Mouse (Mus musculus): ENCODE results near the gene Mobp. TPM values are rescaled to one million over a fixed set of nuclear protein-coding genes. Genes with fewer than 3 reads are reported as not detected.
A peak's percentile ranks its signal among the peaks of the same experiment; 100 is the strongest.
"Not testable (repeated sequence)": the region's sequence is repeated elsewhere in the genome, so short reads cannot be mapped to it uniquely, and the experiment has no call there.

The Mobp gene
- polyA plus RNA-seq (2012; rRNA removed), result 0.49 and 0.79 TPM in 2 replicates

DNA sequence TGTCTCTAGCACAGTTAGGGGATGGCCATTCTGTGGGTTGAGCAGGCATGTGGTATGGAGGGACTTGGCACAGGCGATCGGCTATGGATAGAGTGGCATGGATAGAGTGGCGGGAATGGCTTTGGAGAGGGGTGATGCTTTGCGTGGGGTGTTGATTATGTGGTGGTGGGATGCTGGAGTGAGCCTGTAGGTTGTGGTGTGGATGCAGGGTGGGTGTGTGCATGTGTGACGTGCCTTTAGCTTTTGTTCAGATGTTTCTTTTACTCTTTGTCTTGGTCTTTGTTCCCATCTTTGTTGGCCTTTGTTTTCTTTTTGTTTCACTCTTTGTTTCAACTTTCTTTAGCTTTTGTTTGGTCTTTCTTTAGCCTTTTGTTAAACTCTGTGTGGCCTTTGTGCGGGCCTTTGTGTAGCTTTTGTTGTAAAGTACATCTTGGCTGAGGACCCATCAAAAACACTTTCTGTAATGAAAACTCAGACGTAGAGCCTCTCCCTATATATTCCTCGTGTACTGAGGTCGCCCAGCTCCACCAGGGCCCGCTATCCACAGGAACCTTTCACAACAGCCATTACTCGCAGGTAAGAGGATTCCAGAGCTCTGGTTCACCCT is at the start of gene Mobp:
Gene Mobp (plus strand): TSS at position 486 of the 607 bp plus-strand sequence.
- Histone ChIP-seq H3K27me3 (ENCODE audit: control insufficient read depth, insufficient read depth, low read length) (no peaks in the 10 kb centered on the region), H3K27ac (ENCODE audit: control insufficient read depth, insufficient read depth, low read depth, low read length) (no peak within 1 kb of the TSS)
- no peak for TF ChIP-seq CTCF (IDR thresholded peaks at IDR 0.05; ENCODE audit: control insufficient read depth, insufficient read depth, insufficient replicate concordance, low read depth, low read length)
- TF ChIP-seq POLR2A (IDR thresholded peaks at IDR 0.05; ENCODE audit: control insufficient read depth, low read depth, low read length), result no peak

DNA sequence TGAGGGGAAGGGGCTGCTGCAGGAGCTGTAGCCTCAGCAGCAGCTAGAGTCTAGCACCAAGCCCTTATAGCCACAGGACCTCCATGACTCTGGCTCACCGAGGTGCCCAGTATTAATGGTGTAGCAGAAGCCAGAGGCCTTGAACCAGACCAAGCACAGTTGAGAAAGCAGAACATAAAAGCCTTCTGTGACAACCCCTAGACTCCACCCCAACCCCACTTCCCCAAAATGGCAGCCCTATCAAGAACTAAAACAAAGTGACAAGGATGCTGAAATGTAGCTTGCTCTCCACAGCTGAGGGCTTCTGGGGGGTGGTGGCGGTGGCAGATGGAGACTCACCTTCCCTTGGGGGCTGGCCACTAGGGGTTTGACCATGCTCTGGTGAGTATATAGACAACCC is 48.3 kb upstream of the Mobp start:
- TF ChIP-seq POLR2A (IDR thresholded peaks at IDR 0.05; ENCODE audit: control insufficient read depth, low read depth, low read length) (no peak), CTCF (IDR thresholded peaks at IDR 0.05; ENCODE audit: control insufficient read depth, insufficient read depth, insufficient replicate concordance, low read depth, low read length) (no peak)

More for the DNA sequence above, at the start of gene Mobp:
- no peak within 1 kb of the TSS for H3K4me3 ChIP-seq (ENCODE audit: control insufficient read depth, low read depth, low read length)
- H3K4me1 ChIP-seq (ENCODE audit: control insufficient read depth, insufficient read depth, low read length), result no peaks in the 10 kb centered on the region
- H3K36me3 ChIP-seq (ENCODE audit: control insufficient read depth, insufficient read depth, low read length), result no peaks in the 10 kb centered on the region

DNA sequence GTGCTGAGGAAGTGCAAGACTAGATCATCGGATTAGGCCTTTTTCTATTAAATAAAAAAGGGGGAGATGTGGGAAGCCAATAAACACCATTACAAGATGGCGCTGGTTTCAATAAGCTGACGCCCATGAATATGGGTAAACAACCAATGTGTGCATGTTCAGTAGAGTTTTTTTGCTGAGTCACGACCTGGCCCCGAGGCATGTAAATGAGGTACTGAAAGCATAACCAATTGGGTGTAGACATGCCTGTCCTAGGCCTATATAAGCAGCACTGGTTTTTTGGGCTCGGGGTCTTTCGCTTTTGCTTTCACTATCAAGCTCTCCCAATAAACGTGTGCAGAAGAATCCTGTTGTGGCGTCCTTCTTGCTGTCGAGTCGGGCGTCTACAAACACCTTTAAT is 40.6 kb upstream of the Mobp start:
- H3K36me3 ChIP-seq (ENCODE audit: control insufficient read depth, insufficient read depth, low read length); H3K27ac ChIP-seq (ENCODE audit: control insufficient read depth, insufficient read depth, low read depth, low read length); H3K4me1 ChIP-seq (ENCODE audit: control insufficient read depth, insufficient read depth, low read length); H3K4me3 ChIP-seq (ENCODE audit: control insufficient read depth, low read depth, low read length); H3K27me3 ChIP-seq (ENCODE audit: control insufficient read depth, insufficient read depth, low read length): not testable (repeated sequence)

More for the DNA sequence above, 48.3 kb upstream of the Mobp start:
- no peaks in the 10 kb centered on the region for H3K36me3 ChIP-seq (ENCODE audit: control insufficient read depth, insufficient read depth, low read length)
- no peak overlapping the region for H3K4me3 ChIP-seq (ENCODE audit: control insufficient read depth, low read depth, low read length)
- peaks cover 5% of the 10 kb centered on the region for H3K4me1 ChIP-seq (ENCODE audit: control insufficient read depth, insufficient read depth, low read length)
- H3K27me3 ChIP-seq (ENCODE audit: control insufficient read depth, insufficient read depth, low read length), result no peaks in the 10 kb centered on the region
- H3K27ac ChIP-seq (ENCODE audit: control insufficient read depth, insufficient read depth, low read depth, low read length), result no peak overlapping the region

GRCm38 (mm10) chr9:120110211-120111018 is 39.1 kb upstream of the Mobp start, which contains the start of gene Slc25a38:
Gene Slc25a38 (plus strand): TSS chr9:120110374.
- Histone ChIP-seq H3K27ac (ENCODE audit: control insufficient read depth, insufficient read depth, low read depth, low read length) (peak within 1 kb of the TSS; percentile 99), H3K4me3 (ENCODE audit: control insufficient read depth, low read depth, low read length) (peak within 1 kb of the TSS; percentile 100), H3K36me3 (ENCODE audit: control insufficient read depth, insufficient read depth, low read length) (no peaks in the 10 kb centered on the region), H3K4me1 (ENCODE audit: control insufficient read depth, insufficient read depth, low read length) (peaks cover 10% of the 10 kb centered on the region; the same call in 1 of the 2 replicates), H3K27me3 (ENCODE audit: control insufficient read depth, insufficient read depth, low read length) (no peaks in the 10 kb centered on the region)
- TF ChIP-seq POLR2A (IDR thresholded peaks at IDR 0.05; ENCODE audit: control insufficient read depth, low read depth, low read length) (peak; percentile 78), CTCF (IDR thresholded peaks at IDR 0.05; ENCODE audit: control insufficient read depth, insufficient read depth, insufficient replicate concordance, low read depth, low read length) (peak; percentile 90)

DNA sequence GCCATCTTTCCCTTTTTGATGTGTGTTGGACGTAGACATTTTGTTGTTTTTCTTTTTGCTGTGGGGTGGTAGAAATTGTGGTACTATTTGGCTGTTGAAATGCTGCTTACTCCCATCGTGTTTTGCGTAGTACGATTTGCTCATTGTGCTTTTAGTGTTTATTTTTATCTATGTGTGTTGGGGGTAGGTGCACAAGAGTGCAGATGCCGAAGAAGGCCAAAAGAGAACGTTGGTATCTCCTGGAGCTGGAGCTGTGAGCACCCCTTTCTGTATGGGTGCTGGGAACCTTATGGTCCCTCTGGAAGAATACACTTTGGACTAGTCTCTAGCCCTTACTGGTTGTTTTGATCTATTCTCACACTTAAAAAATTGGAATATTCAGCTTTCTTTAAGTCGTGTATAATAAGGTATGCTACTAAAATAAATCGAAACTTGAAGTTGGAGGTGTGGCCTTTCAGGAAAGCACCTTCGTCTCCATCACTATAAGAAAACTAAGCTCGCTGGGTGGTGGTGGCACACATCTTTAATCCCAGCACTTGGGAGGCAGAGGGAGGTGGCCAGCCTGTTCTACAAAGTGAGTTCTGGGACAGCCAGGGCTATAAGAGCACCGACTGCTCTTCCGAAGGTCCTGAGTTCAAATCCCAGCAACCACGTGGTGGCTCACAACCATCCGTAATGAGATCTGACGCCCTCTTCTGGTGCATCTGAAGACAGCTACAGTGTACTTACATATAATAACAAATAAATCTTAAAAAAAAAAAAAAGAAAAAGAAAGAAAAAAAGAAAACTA is 38.2 kb upstream of the Mobp start:
- Histone ChIP-seq H3K27ac (ENCODE audit: control insufficient read depth, insufficient read depth, low read depth, low read length) (peak overlapping the region; percentile 99), H3K4me3 (ENCODE audit: control insufficient read depth, low read depth, low read length) (peak overlapping the region; percentile 100), H3K36me3 (ENCODE audit: control insufficient read depth, insufficient read depth, low read length) (no peaks in the 10 kb centered on the region), H3K4me1 (ENCODE audit: control insufficient read depth, insufficient read depth, low read length) (peaks cover 13% of the 10 kb centered on the region; the same call in 1 of the 2 replicates), H3K27me3 (ENCODE audit: control insufficient read depth, insufficient read depth, low read length) (no peaks in the 10 kb centered on the region)
- TF ChIP-seq CTCF (IDR thresholded peaks at IDR 0.05; ENCODE audit: control insufficient read depth, insufficient read depth, insufficient replicate concordance, low read depth, low read length) (no peak), POLR2A (IDR thresholded peaks at IDR 0.05; ENCODE audit: control insufficient read depth, low read depth, low read length) (no peak)

- no peak for TF ChIP-seq CTCF (IDR thresholded peaks at IDR 0.05; ENCODE audit: control insufficient read depth, insufficient read depth, insufficient replicate concordance, low read depth, low read length)
- no peak for TF ChIP-seq POLR2A (IDR thresholded peaks at IDR 0.05; ENCODE audit: control insufficient read depth, low read depth, low read length)
- Histone ChIP-seq H3K27ac (ENCODE audit: control insufficient read depth, insufficient read depth, low read depth, low read length) (no peak overlapping the region), H3K4me3 (ENCODE audit: control insufficient read depth, low read depth, low read length) (no peak overlapping the region)
Observed at GRCm38 (mm10) chr9:120112472-120112871, 37.0 kb upstream of the Mobp start.

DNA sequence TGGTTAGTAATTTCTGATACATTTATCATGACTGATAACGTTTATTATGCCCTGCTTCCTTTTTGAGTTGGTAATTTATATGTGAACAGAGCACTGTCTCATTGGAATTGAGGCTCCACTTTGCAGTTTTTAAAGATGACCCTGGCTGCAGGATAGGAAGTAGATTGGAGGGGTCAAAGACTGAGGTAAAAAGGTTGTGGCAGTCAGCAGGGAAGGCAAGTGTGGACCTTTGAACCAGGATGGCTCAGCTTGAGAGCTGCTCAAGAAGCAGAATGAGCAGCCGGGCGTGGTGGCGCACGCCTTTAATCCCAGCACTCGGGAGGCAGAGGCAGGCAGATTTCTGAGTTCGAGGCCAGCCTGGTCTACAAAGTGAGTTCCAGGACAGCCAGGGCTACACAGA is 36.1 kb upstream of the Mobp start:
- peaks cover 2% of the 10 kb centered on the region; the same call in 1 of the 2 replicates for H3K36me3 ChIP-seq (ENCODE audit: control insufficient read depth, insufficient read depth, low read length)

More at GRCm38 (mm10) chr9:120112472-120112871, 37.0 kb upstream of the Mobp start:
- Histone ChIP-seq H3K36me3 (ENCODE audit: control insufficient read depth, insufficient read depth, low read length) (no peaks in the 10 kb centered on the region), H3K4me1 (ENCODE audit: control insufficient read depth, insufficient read depth, low read length) (peaks cover 13% of the 10 kb centered on the region; the same call in 1 of the 2 replicates), H3K27me3 (ENCODE audit: control insufficient read depth, insufficient read depth, low read length) (no peaks in the 10 kb centered on the region)

More for the DNA sequence above, 36.1 kb upstream of the Mobp start:
- peaks cover 13% of the 10 kb centered on the region; the same call in 1 of the 2 replicates for H3K4me1 ChIP-seq (ENCODE audit: control insufficient read depth, insufficient read depth, low read length)
- H3K27ac ChIP-seq (ENCODE audit: control insufficient read depth, insufficient read depth, low read depth, low read length), result no peak overlapping the region
- no peak overlapping the region for H3K4me3 ChIP-seq (ENCODE audit: control insufficient read depth, low read depth, low read length)
- no peak for TF ChIP-seq POLR2A (IDR thresholded peaks at IDR 0.05; ENCODE audit: control insufficient read depth, low read depth, low read length)
- no peak for TF ChIP-seq CTCF (IDR thresholded peaks at IDR 0.05; ENCODE audit: control insufficient read depth, insufficient read depth, insufficient replicate concordance, low read depth, low read length)
- no peaks in the 10 kb centered on the region for H3K27me3 ChIP-seq (ENCODE audit: control insufficient read depth, insufficient read depth, low read length)

Measured in testis, adult 2 months (tissue).